Mouse (Mus musculus): ENCODE data around the gene Tnip1. TPM values are rescaled to one million over a fixed set of nuclear protein-coding genes. Genes with fewer than 3 reads are reported as not detected.

Gene Tnip1
- total and polyA plus RNA-seq, 3 experiments = 36.1 to 137 (median 67.8) TPM

GRCm38 (mm10) chr11:54876031-54876430 lies 86.7 kb downstream of the Tnip1 start:
- in situ Hi-C loops (cut with MboI; ENCODE audit: low pct_ligation_motif_present, low pct_unique_long_range_greater_than_20kb, low sequenced_read_pairs) = loop anchor here (25.0 kb wide), 1 partner anchor 511 kb away; no protein-coding TSS in a partner anchor
- peaks cover 6% of the 10 kb centered on the region for H3K9me3 ChIP-seq (replicated peaks; ENCODE audit: low read length)
- dilution Hi-C loops (cut with MboI; ENCODE audit: extremely low pct_ligation_motif_present, extremely low pct_unique_long_range_greater_than_20kb, low sequenced_read_pairs) = no loop called here
- no peak overlapping the region for H3K9ac ChIP-seq (ENCODE audit: insufficient read depth, low read depth)
- TF ChIP-seq CHD1 (IDR thresholded peaks at IDR 0.05; ENCODE audit: low read depth, low read length) (no peak), PAX5 (IDR thresholded peaks at IDR 0.05; ENCODE audit: low read length) (no peak), NRF1 (IDR thresholded peaks at IDR 0.05; ENCODE audit: low read depth, low read length) (no peak), MXI1 (IDR thresholded peaks at IDR 0.05; ENCODE audit: low read depth, low read length) (no peak), ZKSCAN1 (IDR thresholded peaks at IDR 0.05; ENCODE audit: borderline replicate concordance, low read depth, low read length) (no peak)
- H3K4me1 ChIP-seq (ENCODE audit: control insufficient read depth in 1 of 2, insufficient read depth in 2 of 2) = 0 out of 4 replicates have a peak, but pooled peaks cover 0 to 3% of the 10 kb centered on the region in 2 experiments
- no peak overlapping the region for H3K4me2 ChIP-seq (ENCODE audit: insufficient read depth, low read depth, poor library complexity, severe bottlenecking)
- H3K4me3 ChIP-seq (replicated peaks in 1 of 3; ENCODE audit: low read depth in 2 of 3, low read length in 2 of 3, poor library complexity in 1 of 3) = no peak overlapping the region
- H3K27me3 ChIP-seq (replicated peaks) = no peaks in the 10 kb centered on the region
- H3K27ac ChIP-seq (ENCODE audit: insufficient read depth, low read depth) = no peak overlapping the region
- peaks cover 29 to 41% of the 10 kb centered on the region in 2 experiments for H3K36me3 ChIP-seq (replicated peaks in 1 of 2; ENCODE audit: control insufficient read depth in 1 of 2, insufficient read depth in 1 of 2, low read length in 1 of 2)
- H3K79me2 ChIP-seq (replicated peaks; ENCODE audit: control insufficient read depth, extremely low read depth, insufficient read depth, poor library complexity, severe bottlenecking) = no peaks in the 10 kb centered on the region
- DNase-seq (ENCODE audit: extremely low read depth) = no peak

GRCm38 (mm10) chr11:54871831-54872537 lies 90.7 kb downstream of the Tnip1 start:
- Histone ChIP-seq H3K9me3 (replicated peaks; ENCODE audit: low read length) (peaks cover 6% of the 10 kb centered on the region), H3K79me2 (replicated peaks; ENCODE audit: control insufficient read depth, extremely low read depth, insufficient read depth, poor library complexity, severe bottlenecking) (peaks cover 26% of the 10 kb centered on the region), H3K4me3 (replicated peaks in 1 of 3; ENCODE audit: low read depth in 2 of 3, low read length in 2 of 3, poor library complexity in 1 of 3) (no peak overlapping the region), H3K36me3 (replicated peaks in 1 of 2; ENCODE audit: control insufficient read depth in 1 of 2, insufficient read depth in 1 of 2, low read length in 1 of 2) (peaks cover 44 to 71% of the 10 kb centered on the region in 2 experiments), H3K4me2 (ENCODE audit: insufficient read depth, low read depth, poor library complexity, severe bottlenecking) (no peak overlapping the region), H3K27ac (ENCODE audit: insufficient read depth, low read depth) (no peak overlapping the region), H3K9ac (ENCODE audit: insufficient read depth, low read depth) (no peak overlapping the region), H3K27me3 (replicated peaks) (no peaks in the 10 kb centered on the region), H3K4me1 (ENCODE audit: control insufficient read depth in 1 of 2, insufficient read depth in 2 of 2) (peaks cover 7 to 20% of the 10 kb centered on the region in 2 experiments)
- no peak for TF ChIP-seq MAZ (IDR thresholded peaks at IDR 0.05; ENCODE audit: low read depth, low read length)
- no peak for TF ChIP-seq UBTF (IDR thresholded peaks at IDR 0.05; ENCODE audit: low read depth, low read length)
- no peak for TF ChIP-seq HCFC1 (IDR thresholded peaks at IDR 0.05; ENCODE audit: low read depth, low read length)
- no peak for TF ChIP-seq CHD2 (IDR thresholded peaks at IDR 0.05; ENCODE audit: low read length)
- no peak for TF ChIP-seq RAD21 (IDR thresholded peaks at IDR 0.05; ENCODE audit: low read depth, low read length)
- no peak for TF ChIP-seq MYC (IDR thresholded peaks at IDR 0.05; ENCODE audit: low read depth, low read length)
- TF ChIP-seq TBP (conservative IDR thresholded peaks at IDR 0.05; ENCODE audit: low read depth, low read length) = no peak
- no peak for TF ChIP-seq SMC3 (IDR thresholded peaks at IDR 0.05; ENCODE audit: low read depth, low read length)
- no peak for TF ChIP-seq CHD1 (IDR thresholded peaks at IDR 0.05; ENCODE audit: low read depth, low read length)
- TF ChIP-seq USF1 (IDR thresholded peaks at IDR 0.05; ENCODE audit: low read depth, low read length) = no peak
- no peak for TF ChIP-seq E2F4 (IDR thresholded peaks at IDR 0.05; ENCODE audit: insufficient replicate concordance, low read depth, low read length)
- no peak for TF ChIP-seq CTCF (conservative IDR thresholded peaks at IDR 0.05 in 1 of 2, IDR thresholded peaks at IDR 0.05 in 1 of 2; ENCODE audit: low read depth in 2 of 2, low read length in 2 of 2)
- TF ChIP-seq POLR2A (IDR thresholded peaks at IDR 0.05; ENCODE audit: low read depth, low read length) = no peak
- no peak for TF ChIP-seq JUN (IDR thresholded peaks at IDR 0.05; ENCODE audit: insufficient read depth, low read depth, low read length)
- no peak for TF ChIP-seq ZKSCAN1 (IDR thresholded peaks at IDR 0.05; ENCODE audit: borderline replicate concordance, low read depth, low read length)
- no peak for TF ChIP-seq NRF1 (IDR thresholded peaks at IDR 0.05; ENCODE audit: low read depth, low read length)
- TF ChIP-seq MAFK (IDR thresholded peaks at IDR 0.05; ENCODE audit: insufficient replicate concordance, low read length) = no peak
- TF ChIP-seq BHLHE40 (IDR thresholded peaks at IDR 0.05; ENCODE audit: low read depth, low read length) = no peak
- TF ChIP-seq TCF12 (IDR thresholded peaks at IDR 0.05; ENCODE audit: low read depth, low read length) = no peak
- TF ChIP-seq ETS1 (conservative IDR thresholded peaks at IDR 0.05; ENCODE audit: low read depth, low read length) = no peak
- dilution Hi-C loops (cut with MboI; ENCODE audit: extremely low pct_ligation_motif_present, extremely low pct_unique_long_range_greater_than_20kb, low sequenced_read_pairs) = no loop called here
- no peak for DNase-seq (ENCODE audit: extremely low read depth)
- in situ Hi-C loops (cut with MboI; ENCODE audit: low pct_ligation_motif_present, low pct_unique_long_range_greater_than_20kb, low sequenced_read_pairs) = no loop called here
